Mouse (Mus musculus) small intestine, adult 2 months (tissue): ENCODE measurements around the gene Trim43a. TPM values are rescaled to one million over a fixed set of nuclear protein-coding genes. Genes with fewer than 3 reads are reported as not detected.
"Not testable (repeated sequence)": the region's sequence is repeated elsewhere in the genome, so short reads cannot be mapped to it uniquely, and the experiment has no call there.

Experiments
- H3K27ac ChIP-seq: fragments of 200-500 bp; 2 replicates; pipeline ENCODE4 v1.5.1; 2012; ENCODE audit warnings: low read depth, low read length, control low read depth, inconsistent platforms; ENCODE audit not compliant: insufficient read depth
- H3K27me3 ChIP-seq: fragments of 200-500 bp; 2 replicates; pipeline ENCODE4 v1.6.1; 2012; ENCODE audit warnings: mild to moderate bottlenecking, moderate library complexity, low read length, inconsistent platforms; ENCODE audit not compliant: control insufficient read depth, insufficient read depth
- H3K36me3 ChIP-seq: fragments of 200-500 bp; 2 replicates; pipeline ENCODE4 v1.6.1; 2012; ENCODE audit warnings: mild to moderate bottlenecking, low read length, control low read depth, inconsistent platforms; ENCODE audit not compliant: control insufficient read depth, insufficient read depth
- H3K4me1 ChIP-seq: fragments of 200-500 bp; 2 replicates; pipeline ENCODE4 v1.6.1; 2012; ENCODE audit warnings: low read length, inconsistent platforms, mixed read lengths; ENCODE audit not compliant: control insufficient read depth, insufficient read depth, insufficient read length
- H3K4me3 ChIP-seq: fragments of 200-500 bp; 2 replicates; pipeline ENCODE4 v1.5.1; 2012; ENCODE audit warnings: low read depth, mild to moderate bottlenecking, control low read depth, inconsistent platforms, low read length, moderate library complexity
- CTCF ChIP-seq: fragments of 200-500 bp; IDR thresholded peaks from 2 replicates; pipeline ENCODE4 v1.5.1; 2012; ENCODE audit warnings: low read depth, mild to moderate bottlenecking, control low read depth, inconsistent platforms, low read length, moderate library complexity, mixed read lengths; ENCODE audit not compliant: insufficient replicate concordance, insufficient read length; ENCODE audit errors: extremely low read depth
- POLR2A ChIP-seq: fragments of 200-500 bp; IDR thresholded peaks from 2 replicates; pipeline ENCODE4 v1.6.1; 2012; ENCODE audit warnings: low read depth, mild to moderate bottlenecking, control low read depth, inconsistent platforms, low read length, moderate library complexity
- WGBS: fragments of 180-500 bp; shearing (Covaris S2); methylation state at CpG from one replicate; pipeline ENCODE4 v1.1.7; 2018; 5-methylcytosine and 5-hydroxymethylcytosine counted together
- polyA plus RNA-seq: library from polyadenylated mRNA; depleted of rRNA; stranded (reverse); fragments of >200 nt; gene quantifications from 2 replicates; pipeline ENCODE4 v1.2.3, GENCODE M21; 2012

Gene Trim43a
- polyA plus RNA-seq, 1 experiment: not detected

GRCm38 (mm10) chr9:88547851-88548613 lies 32.7 kb upstream of the Trim43a start, which contains the start of gene Zfp949:
TSS of gene Zfp949 (plus strand) at chr9:88548020.
- H3K27ac ChIP-seq: peak within 1 kb of the TSS; percentile 57
- WGBS: under 1% methylated on average over 30 of the region's 30 CpGs
- H3K4me1 ChIP-seq: peaks cover 2% of the 10 kb centered on the region; the same call in 1 of the 2 replicates
- TF ChIP-seq CTCF (no peak), POLR2A (peak; percentile 62; the same call in 1 of the 2 replicates)
- H3K36me3 ChIP-seq: peaks cover 2% of the 10 kb centered on the region; the same call in 1 of the 2 replicates
- no peaks in the 10 kb centered on the region for H3K27me3 ChIP-seq
- H3K4me3 ChIP-seq: peak within 1 kb of the TSS; percentile 76

- no peak overlapping the region for H3K27ac ChIP-seq
- 2% methylated on average over 8 of the region's 8 CpGs for WGBS
- TF ChIP-seq POLR2A (no peak), CTCF (no peak)
- no peaks in the 10 kb centered on the region for H3K27me3 ChIP-seq
- peak overlapping the region; percentile 76 for H3K4me3 ChIP-seq
- H3K36me3 ChIP-seq: peaks cover 2% of the 10 kb centered on the region; the same call in 1 of the 2 replicates
- H3K4me1 ChIP-seq: peaks cover 2% of the 10 kb centered on the region; the same call in 1 of the 2 replicates
Measured at GRCm38 (mm10) chr9:88548614-88548945, 32.1 kb upstream of the Trim43a start.

DNA sequence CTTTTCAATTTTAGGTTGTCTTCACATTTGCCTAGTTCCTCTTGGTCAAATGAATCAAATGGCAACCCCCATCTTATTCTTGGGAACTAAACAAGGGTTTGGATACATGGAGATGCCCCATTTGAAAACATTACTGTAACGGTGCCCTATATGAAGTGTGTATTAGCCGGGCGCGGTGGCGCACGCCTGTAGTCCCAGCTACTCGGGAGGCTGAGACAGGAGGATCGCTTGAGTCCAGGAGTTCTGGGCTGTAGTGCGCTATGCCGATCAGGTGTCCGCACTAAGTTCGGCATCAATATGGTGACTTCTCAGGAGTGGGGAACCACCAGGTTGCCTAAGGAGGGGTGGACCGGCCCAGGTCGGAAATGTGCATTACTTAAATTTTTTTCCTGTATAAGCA lies 27.6 kb upstream of the Trim43a start:
- Histone ChIP-seq H3K27me3 (no peaks in the 10 kb centered on the region), H3K4me3 (no peak overlapping the region), H3K27ac (no peak overlapping the region), H3K36me3 (peaks cover 16% of the 10 kb centered on the region), H3K4me1 (peaks cover 2% of the 10 kb centered on the region; the same call in 1 of the 2 replicates)
- TF ChIP-seq CTCF (no peak), POLR2A (no peak)
- 97% methylated on average over 14 of the region's 14 CpGs for WGBS

GRCm38 (mm10) chr9:88558146-88558545 lies 22.5 kb upstream of the Trim43a start:
- no peak overlapping the region for H3K27ac ChIP-seq
- 91% methylated on average over 4 of the region's 4 CpGs for WGBS
- no peaks in the 10 kb centered on the region for H3K27me3 ChIP-seq
- no peak overlapping the region for H3K4me3 ChIP-seq
- H3K4me1 ChIP-seq: no peaks in the 10 kb centered on the region
- TF ChIP-seq POLR2A: no peak
- TF ChIP-seq CTCF: no peak
- peaks cover 30% of the 10 kb centered on the region for H3K36me3 ChIP-seq

DNA sequence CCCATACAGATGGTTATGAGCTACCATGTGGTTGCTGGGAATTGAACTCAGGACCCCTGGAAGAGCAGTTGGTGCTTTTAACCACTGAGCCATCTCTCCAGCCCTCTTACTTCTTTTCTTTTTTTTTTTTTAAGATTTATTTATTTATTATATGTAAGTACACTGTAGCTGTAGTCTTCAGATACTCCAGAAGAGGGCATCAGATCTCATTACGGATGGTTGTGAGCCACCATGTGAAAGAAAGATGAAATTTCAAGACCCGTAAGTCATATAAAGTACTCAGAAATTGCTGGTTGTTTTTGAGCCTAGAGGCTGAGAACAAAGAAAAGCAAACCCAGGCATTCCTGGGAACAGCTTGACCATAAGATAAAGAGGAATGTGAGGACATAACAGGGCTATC lies 19.2 kb upstream of the Trim43a start:
- not testable (repeated sequence) for H3K27ac ChIP-seq, H3K4me3 ChIP-seq, H3K27me3 ChIP-seq, H3K4me1 ChIP-seq
- H3K36me3 ChIP-seq: peaks cover 28% of the 10 kb centered on the region
- WGBS: 99% methylated on average over 2 of the region's 2 CpGs

GRCm38 (mm10) chr9:88570471-88570870 lies 10.2 kb upstream of the Trim43a start:
- not testable (repeated sequence) for H3K4me3 ChIP-seq, H3K4me1 ChIP-seq, H3K27me3 ChIP-seq, H3K27ac ChIP-seq
- 95% methylated on average over 3 of the region's 3 CpGs for WGBS
- peaks cover 31% of the 10 kb centered on the region for H3K36me3 ChIP-seq

- H3K27ac ChIP-seq, H3K27me3 ChIP-seq, H3K4me1 ChIP-seq, H3K36me3 ChIP-seq, H3K4me3 ChIP-seq: not testable (repeated sequence)
- 59% methylated on average over 6 of the region's 6 CpGs for WGBS
Measured at GRCm38 (mm10) chr9:88593708-88594107, 13.0 kb downstream of the Trim43a start.

DNA sequence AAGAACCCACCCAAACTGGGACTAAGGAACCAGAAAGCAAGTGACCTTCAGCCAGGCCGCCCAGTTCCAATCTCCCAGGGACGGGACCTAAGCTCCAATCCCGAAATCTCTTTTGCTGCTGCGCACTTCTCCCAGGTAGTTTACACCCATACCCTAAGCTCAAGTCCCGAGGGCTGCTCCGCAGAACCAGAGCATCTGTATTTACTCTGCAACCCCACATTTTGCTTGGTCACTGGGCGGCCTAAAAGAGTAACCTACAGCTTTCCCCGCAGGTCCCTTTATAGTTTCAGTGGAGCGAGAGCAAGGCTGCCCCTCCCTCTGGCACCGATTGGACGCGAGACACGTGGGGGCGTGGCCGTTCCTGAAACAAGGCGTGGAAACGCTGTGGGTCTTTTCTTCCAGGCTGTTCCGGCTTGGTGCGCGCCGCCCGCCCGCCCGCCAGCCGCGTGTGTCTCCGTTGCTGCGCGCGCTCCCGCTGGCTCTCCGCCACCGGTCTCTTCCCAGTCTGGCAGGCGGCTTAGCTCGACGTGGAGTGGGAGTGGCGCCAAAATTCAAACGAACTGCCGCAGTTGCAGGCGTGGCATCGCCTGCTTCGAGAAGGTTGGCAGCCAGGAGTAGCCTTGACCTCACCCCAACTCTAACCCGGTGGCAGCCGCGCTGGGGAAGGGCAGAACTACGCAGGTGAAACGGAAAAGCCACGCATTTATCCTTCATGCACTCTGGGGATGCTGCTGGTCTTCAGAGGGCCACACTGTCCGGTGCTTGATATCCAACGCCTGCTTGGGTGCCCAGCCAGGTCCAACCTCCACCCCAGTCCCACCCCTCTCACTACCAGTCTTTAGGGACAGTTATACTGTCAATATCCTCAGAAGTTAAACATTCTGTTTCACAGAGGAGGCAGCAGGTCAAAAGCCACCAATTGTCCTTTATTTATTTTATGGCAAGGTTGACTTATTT lies 18.8 kb downstream of the Trim43a start:
- not testable (repeated sequence) for H3K4me1 ChIP-seq, H3K27me3 ChIP-seq, H3K27ac ChIP-seq, H3K36me3 ChIP-seq
- H3K4me3 ChIP-seq: peak overlapping the region; percentile 56
- under 1% methylated on average over 47 of the region's 50 CpGs for WGBS

GRCm38 (mm10) chr9:88625803-88626514 lies 45.3 kb downstream of the Trim43a start:
- H3K4me3 ChIP-seq, H3K27me3 ChIP-seq, H3K4me1 ChIP-seq, H3K27ac ChIP-seq, H3K36me3 ChIP-seq: not testable (repeated sequence)
- WGBS: 78% methylated on average over 14 of the region's 20 CpGs

DNA sequence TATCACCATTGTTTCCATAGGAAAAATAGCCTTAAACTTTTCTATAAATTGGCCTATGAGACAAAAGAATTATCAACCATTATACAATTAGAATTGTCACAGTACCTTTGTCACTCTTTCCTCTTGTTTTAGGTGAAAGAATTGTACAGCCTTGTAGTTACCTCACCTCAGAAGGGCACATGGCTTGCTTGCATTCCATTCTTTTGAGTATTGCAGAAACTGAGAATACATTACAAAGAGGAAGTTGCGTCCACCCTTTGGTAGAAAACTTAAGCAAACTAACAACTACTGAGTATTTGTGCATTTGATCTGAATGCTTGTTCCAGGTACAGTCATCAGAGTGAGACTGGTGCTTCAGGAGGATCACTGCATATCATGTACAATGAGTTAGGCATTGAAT lies 57.4 kb downstream of the Trim43a start:
- H3K4me3 ChIP-seq, H3K27ac ChIP-seq, H3K27me3 ChIP-seq, H3K36me3 ChIP-seq, H3K4me1 ChIP-seq: not testable (repeated sequence)
- WGBS: 88% methylated on average over 1 of the region's 1 CpGs
